Mouse (Mus musculus) kidney, embryonic 16.5 days (tissue): ENCODE data around the gene Wasf1. TPM values are rescaled to one million over a fixed set of nuclear protein-coding genes. Genes with fewer than 3 reads are reported as not detected.
A peak's percentile ranks its signal among the peaks of the same experiment; 100 is the strongest.

ENCODE experiments used
- ATAC-seq: fragments of 200-750 bp; cut with Nextera tagmentation; 2 replicates; pipeline ENCODE4 v1.8.0; 2017; ENCODE audit warnings: moderate TSS enrichment; ENCODE audit not compliant: low FRiP score, low TSS enrichment
- H3K27ac ChIP-seq: fragments of 300-500 bp; sonication (generic); 2 replicates; pipeline ENCODE4 v1.5.1; 2014; ENCODE audit warnings: low read length
- H3K27me3 ChIP-seq: fragments of 300-500 bp; sonication (generic); 2 replicates; pipeline ENCODE4 v1.6.1; 2014; ENCODE audit warnings: low read length, control low read depth, mixed read lengths; ENCODE audit not compliant: insufficient read depth
- H3K36me3 ChIP-seq: fragments of 300-500 bp; sonication (generic); 2 replicates; pipeline ENCODE4 v1.6.1; 2014; ENCODE audit warnings: low read length, control low read depth, mixed read lengths; ENCODE audit not compliant: insufficient read depth
- H3K4me1 ChIP-seq: fragments of 300-500 bp; sonication (generic); 2 replicates; pipeline ENCODE4 v1.6.1; 2014; ENCODE audit warnings: low read length, control low read depth, mixed read lengths; ENCODE audit not compliant: insufficient read depth
- H3K4me2 ChIP-seq: fragments of 300-500 bp; sonication (generic); replicated peaks from 2 replicates; pipeline ENCODE4 v1.6.1; 2014; ENCODE audit warnings: low read depth, low read length
- H3K4me3 ChIP-seq: fragments of 300-500 bp; sonication (generic); 2 replicates; pipeline ENCODE4 v1.5.1; 2014; ENCODE audit warnings: mild to moderate bottlenecking, low read length
- H3K9ac ChIP-seq: fragments of 300-500 bp; sonication (generic); replicated peaks from 2 replicates; pipeline ENCODE4 v1.6.1; 2014; ENCODE audit warnings: low read length
- H3K9me3 ChIP-seq: fragments of 300-500 bp; sonication (generic); 2 replicates; pipeline ENCODE4 v1.6.1; 2016; ENCODE audit warnings: low read length, control low read depth
- WGBS: fragments of 180-500 bp; shearing (Covaris S2); extraction: QIAGEN DNeasy Blood & Tissue Kit; methylation state at CpG from one replicate; pipeline ENCODE4 v1.1.7; 2014; 5-methylcytosine and 5-hydroxymethylcytosine counted together
- polyA plus RNA-seq: library from polyadenylated mRNA; unstranded; fragments of >200 nt; fragmentation: Nextera tagmentation; extraction: Ambion mirVana; gene quantifications from 2 replicates; pipeline ENCODE4 v1.2.1, GENCODE M21; 2015

Gene Wasf1
- polyA plus RNA-seq, 1 experiment from 2014 or later: 17.5 TPM

DNA sequence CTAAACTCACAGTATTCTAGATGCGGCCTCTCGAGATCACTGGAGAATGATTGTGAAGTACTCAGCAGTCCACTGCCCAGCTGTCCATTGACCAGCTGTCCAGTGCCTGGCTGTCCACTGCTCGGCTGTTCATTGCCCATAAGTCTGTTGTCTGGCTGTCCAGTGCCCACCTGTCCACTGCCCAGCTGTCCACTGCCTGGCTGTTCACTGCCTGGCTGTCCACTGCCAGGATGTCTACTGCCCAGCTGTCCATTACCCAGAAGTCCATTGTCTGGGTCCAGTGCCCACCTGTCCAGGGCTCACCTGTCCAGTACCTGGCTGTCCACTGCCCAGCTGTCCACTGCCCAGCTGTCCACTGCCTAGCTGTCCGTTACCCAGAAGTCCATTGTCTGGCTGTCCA is 78.7 kb downstream of the Wasf1 start:
- Histone ChIP-seq H3K9ac (no peak overlapping the region), H3K4me3 (no peak overlapping the region), H3K27ac (no peak overlapping the region), H3K9me3 (no peaks in the 10 kb centered on the region), H3K27me3 (no peaks in the 10 kb centered on the region), H3K36me3 (no peaks in the 10 kb centered on the region), H3K4me2 (no peak overlapping the region), H3K4me1 (no peaks in the 10 kb centered on the region)
- ATAC-seq: no peak
- WGBS: 92% methylated on average over 4 of the region's 4 CpGs

DNA sequence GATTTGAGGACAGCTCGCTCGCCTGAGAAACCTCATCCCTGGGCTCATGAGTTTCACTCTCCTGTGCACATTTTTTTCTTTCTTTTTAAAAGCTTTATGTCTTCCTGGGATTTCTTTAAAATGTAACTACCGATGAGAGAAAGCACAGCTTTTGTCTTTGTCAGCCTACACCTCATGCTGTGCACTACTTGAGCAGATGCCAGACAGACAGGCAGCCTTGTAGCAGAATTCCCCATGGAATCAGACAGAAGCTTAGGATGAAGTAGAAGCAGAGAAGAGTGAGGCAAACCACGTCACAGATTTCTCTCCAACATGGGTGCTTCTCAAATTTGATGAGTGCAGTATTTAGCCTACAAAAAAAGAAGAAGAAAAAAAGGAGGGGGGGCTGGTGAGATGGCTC is 81.3 kb downstream of the Wasf1 start:
- no peaks in the 10 kb centered on the region for H3K36me3 ChIP-seq
- peaks cover 5% of the 10 kb centered on the region; the same call in 1 of the 2 replicates for H3K4me1 ChIP-seq
- H3K9me3 ChIP-seq: no peaks in the 10 kb centered on the region
- no peak overlapping the region for H3K27ac ChIP-seq
- ATAC-seq: no peak
- H3K4me3 ChIP-seq: no peak overlapping the region
- H3K9ac ChIP-seq: no peak overlapping the region
- WGBS: 67% methylated on average over 4 of the region's 4 CpGs
- peaks cover 5% of the 10 kb centered on the region; the same call in 1 of the 2 replicates for H3K27me3 ChIP-seq
- H3K4me2 ChIP-seq: no peak overlapping the region

DNA sequence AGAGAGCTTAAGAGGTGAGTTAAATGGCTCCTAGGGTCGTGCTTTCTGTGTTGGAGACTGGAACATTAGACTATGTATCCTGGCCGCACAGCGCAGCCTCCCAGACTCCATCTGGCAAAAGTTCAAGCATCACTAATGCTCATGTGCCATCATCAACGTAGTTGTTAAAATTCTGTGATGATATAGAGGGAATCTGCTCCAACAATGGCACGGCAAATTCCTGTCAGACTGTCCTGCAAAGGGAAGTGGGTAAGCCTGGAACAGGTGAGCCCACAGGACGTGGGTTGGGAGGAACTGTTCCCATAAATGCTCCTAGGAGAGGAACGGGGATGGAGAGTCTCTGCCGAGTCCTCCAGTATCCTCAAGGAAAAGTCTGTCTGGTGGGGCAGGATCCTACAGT is 85.3 kb downstream of the Wasf1 start:
- Histone ChIP-seq H3K36me3 (no peaks in the 10 kb centered on the region), H3K27me3 (peaks cover 5% of the 10 kb centered on the region; the same call in 1 of the 2 replicates), H3K4me1 (peaks cover 7% of the 10 kb centered on the region; the same call in 1 of the 2 replicates), H3K27ac (no peak overlapping the region), H3K4me2 (no peak overlapping the region), H3K9ac (no peak overlapping the region), H3K9me3 (no peaks in the 10 kb centered on the region), H3K4me3 (no peak overlapping the region)
- ATAC-seq: no peak
- WGBS: 63% methylated on average over 8 of the region's 8 CpGs

DNA sequence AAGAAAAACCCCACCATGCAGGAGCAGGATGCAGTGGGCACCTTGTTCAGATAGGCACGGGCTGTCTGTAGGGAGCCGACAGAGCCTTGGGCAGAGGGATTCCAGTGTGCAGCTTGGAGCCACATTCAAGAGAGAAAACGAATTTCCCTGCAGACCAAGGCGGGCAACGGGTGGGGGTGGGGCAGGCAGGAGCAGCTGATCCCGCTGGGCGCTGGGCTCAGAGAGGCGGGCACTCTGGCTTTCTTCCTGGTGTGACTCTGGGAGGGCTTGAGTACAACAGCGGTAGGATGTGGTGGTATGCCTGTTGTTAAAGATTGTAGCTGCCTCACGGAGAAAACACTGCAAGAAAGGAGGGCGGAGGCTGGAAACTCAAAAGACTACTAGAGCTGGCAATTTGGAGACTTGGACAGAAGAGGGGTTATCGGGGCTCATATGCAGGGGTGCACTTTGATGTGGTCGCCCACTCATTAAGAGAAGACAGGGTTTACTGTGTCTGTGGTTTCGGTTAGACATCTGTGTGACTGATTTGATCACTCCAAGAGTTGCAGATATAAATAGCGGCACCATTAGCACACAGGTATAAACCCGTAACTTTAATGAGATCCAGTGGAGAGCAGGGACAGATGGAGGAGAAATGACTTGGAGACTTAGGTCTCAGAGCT is 86.2 kb downstream of the Wasf1 start:
- H3K4me2 ChIP-seq: peak overlapping the region; percentile 45
- peaks cover 7% of the 10 kb centered on the region; the same call in 1 of the 2 replicates for H3K4me1 ChIP-seq
- H3K9ac ChIP-seq: no peak overlapping the region
- H3K9me3 ChIP-seq: no peaks in the 10 kb centered on the region
- WGBS: 12% methylated on average over 16 of the region's 16 CpGs
- no peak overlapping the region for H3K27ac ChIP-seq
- H3K4me3 ChIP-seq: peak overlapping the region; percentile 25
- peaks cover 5% of the 10 kb centered on the region; the same call in 1 of the 2 replicates for H3K27me3 ChIP-seq
- ATAC-seq: no peak
- H3K36me3 ChIP-seq: no peaks in the 10 kb centered on the region

GRCm38 (mm10) chr10:40970601-40971245 is 87.4 kb downstream of the Wasf1 start:
- Histone ChIP-seq H3K36me3 (no peaks in the 10 kb centered on the region), H3K27ac (no peak overlapping the region), H3K4me2 (no peak overlapping the region), H3K9ac (no peak overlapping the region), H3K9me3 (no peaks in the 10 kb centered on the region), H3K4me3 (no peak overlapping the region), H3K4me1 (peaks cover 7% of the 10 kb centered on the region; the same call in 1 of the 2 replicates), H3K27me3 (peaks cover 5% of the 10 kb centered on the region; the same call in 1 of the 2 replicates)
- WGBS: 89% methylated on average over 12 of the region's 12 CpGs
- no peak for ATAC-seq

- ATAC-seq: no peak
- 80% methylated on average over 5 of the region's 5 CpGs for WGBS
- Histone ChIP-seq H3K9ac (no peak overlapping the region), H3K9me3 (no peaks in the 10 kb centered on the region), H3K4me2 (no peak overlapping the region), H3K4me1 (peaks cover 7% of the 10 kb centered on the region; the same call in 1 of the 2 replicates), H3K36me3 (no peaks in the 10 kb centered on the region), H3K4me3 (no peak overlapping the region), H3K27ac (no peak overlapping the region), H3K27me3 (peaks cover 5% of the 10 kb centered on the region; the same call in 1 of the 2 replicates)
Measured at GRCm38 (mm10) chr10:40971256-40971655, 88.0 kb downstream of the Wasf1 start.

DNA sequence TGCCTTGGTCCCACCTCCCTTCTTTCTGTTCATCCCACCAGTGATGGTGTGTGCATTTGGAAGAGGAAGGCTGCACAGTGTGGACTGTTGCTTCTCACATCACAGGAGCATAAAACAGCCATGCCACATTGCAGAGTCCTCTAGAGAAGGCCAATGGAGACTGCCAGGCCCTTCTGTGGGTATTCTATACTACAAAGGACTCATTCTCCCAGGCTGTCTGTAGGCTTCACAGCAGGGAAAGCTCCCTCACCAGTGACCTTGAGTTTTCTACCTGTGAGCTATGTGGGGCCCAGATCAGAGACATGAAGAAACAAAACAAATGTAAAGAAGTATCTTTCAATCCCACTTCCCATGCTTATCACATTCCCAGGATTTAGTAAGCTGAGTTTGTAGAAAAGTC is 100.5 kb downstream of the Wasf1 start:
- Histone ChIP-seq H3K27ac (no peak overlapping the region), H3K36me3 (no peaks in the 10 kb centered on the region), H3K9ac (no peak overlapping the region), H3K4me2 (no peak overlapping the region), H3K9me3 (no peaks in the 10 kb centered on the region), H3K4me1 (0 out of 2 replicates have a peak, but pooled peaks cover 7% of the 10 kb centered on the region), H3K4me3 (no peak overlapping the region), H3K27me3 (no peaks in the 10 kb centered on the region)
- no peak for ATAC-seq

DNA sequence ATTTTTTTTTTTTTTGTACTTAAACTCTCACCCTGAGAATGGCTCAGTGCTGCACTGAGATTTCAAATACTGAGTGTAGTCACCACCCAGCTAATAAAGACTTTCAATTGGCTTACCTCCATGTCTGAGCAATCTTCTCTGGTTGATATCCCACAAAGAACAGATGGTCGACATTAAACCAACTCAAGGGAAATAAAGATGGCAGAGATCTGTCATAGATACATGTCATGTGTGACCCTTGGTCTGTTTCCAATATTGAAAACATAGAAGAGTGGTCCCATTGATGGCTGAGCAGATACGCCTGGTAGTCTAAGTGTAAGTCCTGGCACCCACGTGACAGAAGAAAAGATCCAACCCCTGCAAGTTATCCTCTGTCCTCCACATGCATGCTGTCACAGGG is 101.3 kb downstream of the Wasf1 start:
- no peak overlapping the region for H3K4me2 ChIP-seq
- no peaks in the 10 kb centered on the region for H3K27me3 ChIP-seq
- H3K9ac ChIP-seq: no peak overlapping the region
- 0 out of 2 replicates have a peak, but pooled peaks cover 7% of the 10 kb centered on the region for H3K4me1 ChIP-seq
- H3K36me3 ChIP-seq: no peaks in the 10 kb centered on the region
- ATAC-seq: no peak
- no peak overlapping the region for H3K4me3 ChIP-seq
- no peak overlapping the region for H3K27ac ChIP-seq
- WGBS: 82% methylated on average over 3 of the region's 3 CpGs
- no peaks in the 10 kb centered on the region for H3K9me3 ChIP-seq

DNA sequence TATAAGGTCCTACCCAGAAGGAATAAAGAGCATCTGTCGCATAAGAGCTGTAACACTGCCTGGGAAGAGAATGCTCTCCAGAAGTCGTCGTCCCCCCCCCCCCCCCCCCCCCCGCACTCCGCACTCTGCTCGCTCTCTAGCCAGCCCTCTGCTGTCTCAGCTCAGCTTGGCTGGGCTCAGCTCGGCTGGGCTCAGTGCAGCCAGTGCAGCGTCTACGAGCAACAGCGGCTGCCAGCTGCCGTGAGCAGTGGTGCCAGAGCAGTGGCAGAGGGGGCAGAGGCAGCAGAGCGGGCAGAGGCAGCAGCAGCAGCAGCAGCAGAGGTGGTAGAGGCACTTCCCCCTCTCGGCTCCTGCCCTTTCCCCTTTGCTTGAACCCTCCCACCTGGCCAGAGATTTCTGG is 102.1 kb downstream of the Wasf1 start:
- WGBS: 9% methylated on average over 10 of the region's 13 CpGs
- Histone ChIP-seq H3K4me3 (no peak overlapping the region), H3K27me3 (no peaks in the 10 kb centered on the region), H3K4me1 (0 out of 2 replicates have a peak, but pooled peaks cover 7% of the 10 kb centered on the region), H3K27ac (no peak overlapping the region), H3K36me3 (no peaks in the 10 kb centered on the region), H3K9ac (no peak overlapping the region), H3K9me3 (no peaks in the 10 kb centered on the region), H3K4me2 (peak overlapping the region; percentile 23; the same call in 1 of the 2 replicates)
- ATAC-seq: peak; percentile 81
